Mouse (Mus musculus): ENCODE results near the gene Htatsf1. TPM values are rescaled to one million over a fixed set of nuclear protein-coding genes. Genes with fewer than 3 reads are reported as not detected.
A peak's percentile ranks its signal among the peaks of the same experiment; 100 is the strongest.

Htatsf1 gene
- 79.3 and 83.8 TPM in 2 replicates for polyA plus RNA-seq (2016; fragmentation: Nextera tagmentation; extraction: Ambion mirVana)

DNA sequence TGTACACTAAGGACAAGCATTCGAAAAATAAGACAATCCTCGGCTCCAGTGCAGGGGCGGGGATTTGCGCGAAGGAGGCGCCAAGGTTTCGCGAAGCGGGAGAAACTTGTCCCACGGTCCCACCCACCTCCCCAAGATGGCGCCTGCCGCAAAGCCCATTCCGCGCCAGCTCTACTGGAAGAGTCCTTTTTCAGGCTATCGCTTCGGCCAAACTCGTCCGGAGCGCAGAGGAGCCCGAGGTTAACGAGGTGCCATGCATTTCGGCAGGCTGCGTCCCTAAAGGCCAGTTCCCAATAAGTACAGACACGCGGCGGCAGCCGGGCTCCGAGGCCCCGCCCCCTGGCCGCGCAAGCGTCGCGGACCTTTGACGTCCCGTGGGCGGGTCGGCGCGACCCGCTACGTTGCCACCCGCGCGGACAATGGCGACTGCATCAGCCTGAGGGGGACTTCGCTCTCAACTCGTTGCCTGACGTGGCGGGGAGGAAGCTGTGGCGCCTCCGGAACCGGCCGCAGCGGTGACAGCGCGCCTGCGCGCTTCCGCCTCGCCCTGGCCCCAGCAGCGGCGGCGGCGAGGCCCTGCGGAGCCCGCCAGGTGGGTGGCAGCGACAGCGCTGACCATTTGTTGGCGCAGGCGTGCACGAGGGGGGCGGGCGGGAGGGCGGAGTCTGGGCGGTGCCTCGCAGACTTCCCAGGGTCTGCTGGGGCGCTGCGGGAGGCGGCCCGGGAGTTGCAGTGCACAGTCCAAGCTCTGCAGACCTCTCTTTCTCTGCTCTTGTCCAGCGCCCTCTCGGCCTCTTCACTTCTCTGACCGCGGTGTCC is at the start of gene Htatsf1:
Htatsf1 (plus strand) TSS at position 410 of the 819 bp plus-strand sequence.
- Histone ChIP-seq H3K9me3 (replicated peaks) (no peaks in the 10 kb centered on the region), H3K27me3 (ENCODE audit: low read depth, poor library complexity, severe bottlenecking) (no peaks in the 10 kb centered on the region), H3K4me1 (peaks cover 4% of the 10 kb centered on the region; the same call in 1 of the 2 replicates), H3K27ac (replicated peaks) (peak within 1 kb of the TSS; percentile 95), H3K4me3 (peak within 1 kb of the TSS; percentile 63), H3K36me3 (peaks cover 30% of the 10 kb centered on the region)
- peak; percentile 82 for DNase-seq (ENCODE audit: low spot score)
- WGBS: 27% methylated on average over 76 of the region's 85 CpGs

DNA sequence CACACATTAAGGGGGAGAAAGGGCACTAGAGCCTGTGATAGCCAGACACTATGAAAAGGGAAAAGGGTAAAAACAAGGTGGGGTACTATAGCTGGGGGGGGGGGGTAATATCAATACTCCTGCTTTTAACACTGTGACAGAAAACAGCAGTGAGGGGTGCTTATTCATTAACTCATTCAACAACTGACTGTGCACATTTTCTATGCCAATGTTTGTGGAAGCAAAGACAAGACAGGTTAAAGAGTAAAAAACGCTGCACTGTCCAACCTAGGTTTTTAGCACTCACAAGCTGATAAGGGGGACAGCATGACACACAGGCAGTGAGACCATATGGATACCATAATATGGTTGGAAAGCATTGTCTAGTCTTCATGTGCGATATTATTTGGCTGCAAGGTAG is 40.5 kb upstream of the Htatsf1 start:
- no peaks in the 10 kb centered on the region; the same call in none of the 2 replicates for H3K9me3 ChIP-seq (replicated peaks)
- 80% methylated on average over 2 of the region's 2 CpGs for WGBS
- H3K27me3 ChIP-seq (ENCODE audit: low read depth, poor library complexity, severe bottlenecking): no peaks in the 10 kb centered on the region
- no peaks in the 10 kb centered on the region for H3K4me1 ChIP-seq
- H3K27ac ChIP-seq (replicated peaks): no peak overlapping the region
- H3K36me3 ChIP-seq: no peaks in the 10 kb centered on the region
- no peak for DNase-seq (ENCODE audit: low spot score)
- H3K4me3 ChIP-seq: no peak overlapping the region

DNA sequence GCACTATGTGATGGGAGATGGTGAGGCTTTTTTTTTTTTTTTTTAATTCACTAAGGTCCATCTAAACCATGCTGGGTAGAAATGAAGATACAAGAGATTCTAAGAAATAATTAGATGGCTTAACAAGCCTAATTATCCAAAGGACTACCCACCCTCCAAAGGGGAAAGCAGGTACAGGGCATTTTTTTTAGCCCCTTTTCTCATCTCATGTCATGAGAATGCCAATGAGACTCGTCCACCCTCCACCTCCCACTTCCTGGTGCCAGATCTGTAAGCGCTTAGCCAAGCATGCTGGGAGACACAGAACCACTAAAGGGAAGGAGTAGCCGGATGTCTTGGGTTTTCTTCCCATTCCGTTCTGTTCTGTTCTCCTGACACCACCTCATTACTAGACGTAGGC is 10.6 kb upstream of the Htatsf1 start, which contains the start of gene Brs3:
Brs3 (plus strand) TSS at position 301 of the 400 bp plus-strand sequence.
- no peaks in the 10 kb centered on the region for H3K27me3 ChIP-seq (ENCODE audit: low read depth, poor library complexity, severe bottlenecking)
- WGBS: 84% methylated on average over 5 of the region's 5 CpGs
- no peak within 1 kb of the TSS for H3K4me3 ChIP-seq
- no peak for DNase-seq (ENCODE audit: low spot score)
- H3K4me1 ChIP-seq: no peaks in the 10 kb centered on the region
- no peaks in the 10 kb centered on the region for H3K36me3 ChIP-seq
- H3K9me3 ChIP-seq (replicated peaks): no peaks in the 10 kb centered on the region
- no peak within 1 kb of the TSS for H3K27ac ChIP-seq (replicated peaks)

DNA sequence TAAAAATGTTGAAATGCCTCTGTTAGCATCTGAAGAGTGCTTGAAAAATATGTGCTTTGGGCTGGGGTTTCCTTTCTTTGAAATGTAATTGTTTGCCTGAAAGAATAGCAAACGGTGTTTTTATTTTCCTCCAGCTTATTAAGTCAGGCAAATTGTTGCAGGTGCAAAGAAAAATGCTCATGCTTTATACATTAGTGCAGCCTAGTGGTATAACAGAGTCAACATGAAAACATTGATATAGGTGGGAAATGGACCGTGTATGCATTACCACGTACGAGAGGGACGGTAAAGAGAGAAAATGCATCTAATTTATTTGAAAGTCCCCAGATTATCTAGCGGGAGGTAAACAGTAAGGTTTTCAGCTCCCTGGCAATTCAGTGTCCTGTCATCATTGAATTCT is 9.5 kb upstream of the Htatsf1 start:
- H3K27me3 ChIP-seq (ENCODE audit: low read depth, poor library complexity, severe bottlenecking): no peaks in the 10 kb centered on the region
- no peak overlapping the region for H3K4me3 ChIP-seq
- no peaks in the 10 kb centered on the region for H3K9me3 ChIP-seq (replicated peaks)
- H3K4me1 ChIP-seq: no peaks in the 10 kb centered on the region
- no peak for DNase-seq (ENCODE audit: low spot score)
- WGBS: 83% methylated on average over 6 of the region's 6 CpGs
- no peaks in the 10 kb centered on the region for H3K36me3 ChIP-seq
- no peak overlapping the region for H3K27ac ChIP-seq (replicated peaks)

DNA sequence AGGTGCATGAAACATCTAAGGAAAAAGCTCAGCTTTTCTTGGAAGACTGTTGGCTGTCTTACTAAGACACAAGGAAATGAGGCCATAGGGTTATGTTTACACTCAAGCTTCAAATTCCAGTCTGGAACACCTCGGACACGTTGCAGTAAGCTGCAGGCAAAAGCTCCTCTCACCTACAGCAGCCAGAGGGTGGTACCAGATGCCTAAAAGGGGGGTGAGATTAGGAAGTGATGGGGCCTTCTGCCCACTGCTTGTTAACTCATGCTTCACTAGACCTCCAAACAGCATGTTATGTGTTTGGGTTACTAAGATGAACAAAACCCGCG is 572 bp upstream of the Htatsf1 start:
- no peak for DNase-seq (ENCODE audit: low spot score)
- WGBS: 19% methylated on average over 4 of the region's 4 CpGs
- Histone ChIP-seq H3K4me3 (peak overlapping the region; percentile 63), H3K27ac (replicated peaks) (peak overlapping the region; percentile 95), H3K36me3 (peaks cover 25% of the 10 kb centered on the region), H3K4me1 (peaks cover 4% of the 10 kb centered on the region; the same call in 1 of the 2 replicates), H3K9me3 (replicated peaks) (no peaks in the 10 kb centered on the region), H3K27me3 (ENCODE audit: low read depth, poor library complexity, severe bottlenecking) (no peaks in the 10 kb centered on the region)

DNA sequence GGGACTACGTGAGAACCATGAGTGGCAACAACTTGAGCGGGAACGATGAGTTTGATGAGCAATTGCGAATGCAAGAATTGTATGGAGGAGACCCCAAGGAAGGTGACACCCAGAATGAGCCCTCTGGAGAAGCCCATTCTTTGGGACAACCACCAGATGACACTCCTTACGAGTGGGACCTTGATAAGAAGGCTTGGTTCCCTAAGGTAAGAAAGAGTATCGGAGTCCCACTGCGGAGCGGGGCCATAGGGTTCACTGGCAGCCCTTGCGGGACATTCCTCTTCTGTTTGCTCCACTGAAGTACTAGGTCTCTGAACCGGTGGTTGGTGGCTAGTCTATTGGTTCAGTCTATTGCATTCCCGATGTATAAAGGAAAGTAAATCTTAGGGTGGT is 606 bp downstream of the Htatsf1 start:
- Histone ChIP-seq H3K9me3 (replicated peaks) (no peaks in the 10 kb centered on the region), H3K4me3 (peak overlapping the region; percentile 63), H3K27me3 (ENCODE audit: low read depth, poor library complexity, severe bottlenecking) (no peaks in the 10 kb centered on the region), H3K27ac (replicated peaks) (peak overlapping the region; percentile 95), H3K36me3 (peaks cover 32% of the 10 kb centered on the region), H3K4me1 (peaks cover 4% of the 10 kb centered on the region; the same call in 1 of the 2 replicates)
- 30% methylated on average over 11 of the region's 11 CpGs for WGBS
- DNase-seq (ENCODE audit: low spot score): no peak

DNA sequence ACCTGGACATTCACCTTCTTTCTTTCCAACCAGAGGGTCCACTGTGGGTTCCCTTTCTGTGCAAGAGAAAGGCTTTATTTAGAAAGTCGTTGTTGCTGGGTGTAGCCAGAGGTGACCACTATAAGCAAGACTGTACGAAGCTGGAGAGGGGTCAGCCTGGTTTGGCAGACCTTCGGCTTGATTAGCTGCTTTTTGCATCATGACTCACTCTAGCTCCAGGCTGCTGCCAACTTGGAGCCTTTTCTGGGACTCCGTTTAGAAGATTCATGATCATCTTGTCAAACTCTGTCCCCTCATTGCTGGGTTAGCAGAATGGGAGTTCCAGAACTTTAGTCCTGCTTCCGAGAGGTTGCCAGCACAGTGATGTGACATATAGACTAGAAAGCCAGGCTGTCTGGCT is 28.1 kb downstream of the Htatsf1 start:
- no peaks in the 10 kb centered on the region for H3K27me3 ChIP-seq (ENCODE audit: low read depth, poor library complexity, severe bottlenecking)
- H3K36me3 ChIP-seq: no peaks in the 10 kb centered on the region
- WGBS: 80% methylated on average over 5 of the region's 5 CpGs
- no peak overlapping the region for H3K27ac ChIP-seq (replicated peaks)
- DNase-seq (ENCODE audit: low spot score): no peak
- no peaks in the 10 kb centered on the region for H3K4me1 ChIP-seq
- no peaks in the 10 kb centered on the region for H3K9me3 ChIP-seq (replicated peaks)
- H3K4me3 ChIP-seq: no peak overlapping the region

DNA sequence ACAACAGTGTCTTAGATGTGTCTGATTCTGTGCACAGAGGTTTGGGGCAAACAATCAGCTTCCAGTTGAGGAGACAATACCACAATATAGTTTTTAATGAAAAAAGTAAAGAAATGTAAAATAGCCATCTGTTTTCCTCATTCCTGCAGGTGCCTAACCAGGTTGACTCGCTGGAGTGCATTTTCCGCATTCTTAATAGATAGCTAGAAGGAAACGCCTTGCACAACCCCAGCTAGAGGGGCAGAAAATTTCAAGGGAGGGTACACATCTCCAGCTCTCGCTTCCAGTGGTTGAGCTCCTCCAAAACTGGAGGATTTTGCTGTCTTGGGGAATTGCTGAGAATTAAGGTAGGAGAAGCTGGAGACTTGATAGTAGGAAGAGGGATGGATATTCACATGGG is 34.4 kb downstream of the Htatsf1 start, which contains the start of gene Vgll1:
Vgll1 (plus strand) TSS at position 301 of the 400 bp plus-strand sequence.
- H3K27me3 ChIP-seq (ENCODE audit: low read depth, poor library complexity, severe bottlenecking): no peaks in the 10 kb centered on the region
- DNase-seq (ENCODE audit: low spot score): no peak
- H3K27ac ChIP-seq (replicated peaks): no peak within 1 kb of the TSS
- H3K36me3 ChIP-seq: no peaks in the 10 kb centered on the region
- no peaks in the 10 kb centered on the region for H3K4me1 ChIP-seq
- H3K9me3 ChIP-seq (replicated peaks): no peaks in the 10 kb centered on the region
- 82% methylated on average over 4 of the region's 4 CpGs for WGBS
- no peak within 1 kb of the TSS for H3K4me3 ChIP-seq

DNA sequence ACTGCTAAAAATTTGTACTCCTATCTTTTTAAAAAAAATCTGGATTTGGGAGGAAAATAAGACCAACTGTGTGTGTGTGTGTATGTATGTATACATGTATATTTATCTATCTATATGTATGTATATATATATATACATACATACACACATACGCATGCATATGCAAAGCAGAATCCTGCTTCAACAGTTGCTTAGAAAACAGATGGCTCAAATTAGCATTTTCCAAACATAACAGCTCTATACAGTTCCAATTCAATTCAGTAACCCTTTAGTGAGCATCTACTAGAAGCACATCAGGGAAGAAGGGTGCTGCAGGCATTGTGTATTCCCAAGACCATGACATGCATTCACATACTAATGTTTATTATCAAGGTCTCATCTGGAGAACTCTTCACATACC is 50.0 kb downstream of the Htatsf1 start:
- no peaks in the 10 kb centered on the region for H3K9me3 ChIP-seq (replicated peaks)
- no peaks in the 10 kb centered on the region for H3K27me3 ChIP-seq (ENCODE audit: low read depth, poor library complexity, severe bottlenecking)
- 83% methylated on average over 1 of the region's 1 CpGs for WGBS
- no peak overlapping the region for H3K27ac ChIP-seq (replicated peaks)
- H3K4me3 ChIP-seq: no peak overlapping the region
- H3K36me3 ChIP-seq: no peaks in the 10 kb centered on the region
- no peaks in the 10 kb centered on the region for H3K4me1 ChIP-seq
- no peak for DNase-seq (ENCODE audit: low spot score)

DNA sequence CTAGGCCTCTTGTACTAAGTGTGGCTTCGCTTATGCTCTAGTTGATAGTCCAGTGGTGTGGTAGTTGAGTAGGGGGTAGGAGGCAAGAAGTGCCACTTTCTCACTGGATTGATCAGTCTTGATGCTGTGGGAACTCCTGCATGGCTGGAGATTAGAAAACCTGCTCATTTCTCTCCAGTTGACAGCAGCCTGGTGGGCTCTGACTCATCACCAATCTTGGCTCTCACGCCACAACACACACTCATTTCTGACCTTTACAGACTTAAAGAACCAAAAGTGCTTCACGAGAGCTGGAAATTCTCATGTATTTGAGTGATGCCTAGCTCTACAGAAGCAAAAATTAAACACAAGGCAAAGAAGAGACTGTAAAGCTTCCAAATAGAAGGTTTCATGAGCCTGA is 53.6 kb downstream of the Htatsf1 start:
- H3K4me3 ChIP-seq: no peak overlapping the region
- no peaks in the 10 kb centered on the region for H3K27me3 ChIP-seq (ENCODE audit: low read depth, poor library complexity, severe bottlenecking)
- DNase-seq (ENCODE audit: low spot score): no peak
- no peaks in the 10 kb centered on the region for H3K4me1 ChIP-seq
- WGBS: 92% methylated on average over 3 of the region's 3 CpGs
- H3K9me3 ChIP-seq (replicated peaks): no peaks in the 10 kb centered on the region
- no peaks in the 10 kb centered on the region for H3K36me3 ChIP-seq
- no peak overlapping the region for H3K27ac ChIP-seq (replicated peaks)

Other genes starting within 250 kb of the Htatsf1 start
- 2.5 and 3.4 TPM in 2 replicates for gene Map7d3, start 231.3 kb upstream of the Htatsf1 start, polyA plus RNA-seq (2016; fragmentation: Nextera tagmentation; extraction: Ambion mirVana)
- gene Adgrg4, start 183.4 kb upstream of the Htatsf1 start, polyA plus RNA-seq (2016; fragmentation: Nextera tagmentation; extraction: Ambion mirVana): not detected in 2 replicates
- gene Brs3, start 10.5 kb upstream of the Htatsf1 start, polyA plus RNA-seq (2016; fragmentation: Nextera tagmentation; extraction: Ambion mirVana): not detected in 2 replicates
- 0.07 and 0.10 TPM in 2 replicates for gene Vgll1, start 34.5 kb downstream of the Htatsf1 start, polyA plus RNA-seq (2016; fragmentation: Nextera tagmentation; extraction: Ambion mirVana)
- gene Cd40lg, start 158.6 kb downstream of the Htatsf1 start, polyA plus RNA-seq (2016; fragmentation: Nextera tagmentation; extraction: Ambion mirVana): not detected in 2 replicates

Measured in midbrain, embryonic 10.5 days (tissue).